Mouse (Mus musculus): ENCODE results near the gene Nqo1.

Nqo1 gene

DNA sequence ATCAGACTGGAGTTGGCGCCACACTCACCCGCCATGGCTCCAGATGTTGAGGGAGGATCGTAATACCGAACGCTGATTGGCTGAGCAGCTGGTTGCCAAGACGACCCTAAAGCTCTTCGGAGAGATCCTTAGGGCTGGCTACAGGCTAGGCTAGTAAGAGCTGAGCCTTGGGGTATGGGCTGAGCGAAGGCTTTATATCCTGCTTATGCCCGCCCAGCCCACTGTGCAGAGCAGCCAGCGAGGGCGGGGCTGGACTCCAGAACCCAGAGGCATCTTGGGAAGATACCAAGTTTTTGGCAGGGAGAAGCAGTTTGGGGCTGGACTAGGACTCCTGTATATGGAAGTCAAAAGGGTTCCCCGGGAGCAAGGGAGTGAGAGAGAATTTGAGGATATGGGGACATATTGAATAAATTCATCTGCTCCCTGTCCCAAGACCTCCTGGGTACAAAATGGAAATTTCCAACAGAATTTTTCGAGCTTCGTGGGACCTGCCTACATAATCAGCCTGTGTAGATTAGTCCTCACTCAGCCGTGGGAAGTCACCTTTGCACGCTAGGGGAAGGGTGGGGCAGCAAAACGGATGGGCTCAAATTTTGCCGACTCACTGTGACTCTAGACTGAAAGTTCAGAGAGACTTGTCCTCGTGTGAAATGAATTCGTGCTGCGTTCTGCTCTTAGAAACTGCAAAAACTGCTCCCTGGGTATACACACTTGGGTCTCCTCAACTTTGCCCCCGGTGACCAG is at the start of gene Nqo1:
Nqo1 (minus strand) TSS at position 169 of the 744 bp plus-strand sequence.
- peak; percentile 79 for DNase-seq (ENCODE audit: low spot score)

DNA sequence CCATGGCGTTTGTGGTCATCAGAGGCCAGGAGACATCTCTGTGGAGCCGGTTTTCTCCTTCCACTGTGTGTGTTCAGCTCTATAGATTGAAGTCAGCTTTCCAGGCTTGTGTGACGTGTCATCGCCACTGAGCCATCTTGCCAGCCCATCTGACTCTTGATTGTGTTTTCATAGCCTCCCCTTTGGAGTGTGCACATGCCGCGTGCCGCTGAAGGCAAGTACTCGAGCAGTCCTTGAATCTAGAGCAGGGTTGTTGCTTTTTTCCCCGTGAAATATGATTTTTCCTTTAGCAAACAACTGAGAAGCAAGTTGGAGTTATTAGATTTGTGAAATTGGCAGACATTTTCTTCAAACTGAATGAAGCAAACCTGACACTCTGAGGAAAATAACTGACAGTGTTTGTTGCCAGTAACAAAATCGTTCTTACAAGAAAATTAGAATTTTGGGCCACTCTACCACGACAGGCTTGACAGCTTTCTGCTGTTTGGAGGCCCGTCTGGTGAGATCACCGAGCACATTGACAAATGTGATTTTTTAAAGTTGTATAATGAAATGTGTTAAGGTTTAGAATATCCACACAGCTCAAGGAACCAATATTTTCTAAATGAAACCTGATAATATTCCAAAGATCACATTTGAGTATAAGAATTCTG is 48.5 kb upstream of the Nqo1 start:
- DNase-seq (ENCODE audit: low spot score) = no peak

DNA sequence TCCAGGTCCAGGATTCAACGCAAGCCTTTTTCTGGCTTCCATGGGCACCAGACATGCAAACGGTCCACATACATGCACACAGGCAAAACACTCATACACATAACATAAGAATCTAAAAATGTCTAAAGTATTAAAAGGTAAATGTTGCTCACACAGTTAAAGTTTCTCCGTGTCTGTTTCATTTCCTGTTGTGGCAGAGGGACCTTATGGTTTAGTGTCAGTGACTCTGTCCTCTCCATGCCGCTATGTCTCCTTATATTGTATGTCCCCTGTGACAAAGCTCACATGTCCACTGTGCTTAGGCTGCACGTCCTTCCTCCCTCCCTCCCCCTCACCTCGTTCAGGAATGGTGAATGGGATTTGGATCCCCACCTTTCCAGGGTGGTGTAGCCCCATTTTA is 46.6 kb upstream of the Nqo1 start:
- DNase-seq (ENCODE audit: low spot score) = no peak

DNA sequence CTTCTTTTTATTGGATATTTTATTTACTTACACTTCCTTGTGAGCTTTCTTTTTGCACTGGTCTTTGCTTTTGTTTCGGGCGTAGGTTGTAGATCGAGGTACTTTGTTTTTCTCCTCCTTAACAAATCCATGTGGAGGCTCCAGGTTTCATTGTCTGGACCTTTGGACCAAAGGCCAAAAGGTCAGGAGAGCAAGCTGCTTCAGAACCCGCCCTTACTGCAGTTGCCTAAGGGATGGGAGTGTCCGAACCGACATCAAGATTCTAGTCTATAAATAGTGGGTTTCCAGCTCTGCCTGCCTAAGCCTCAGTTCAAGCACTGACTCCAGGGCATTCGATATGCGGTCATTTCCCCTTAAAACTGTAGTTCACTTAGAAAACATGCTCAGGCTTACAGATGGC is 46.1 kb upstream of the Nqo1 start:
- DNase-seq (ENCODE audit: low spot score) = no peak

DNA sequence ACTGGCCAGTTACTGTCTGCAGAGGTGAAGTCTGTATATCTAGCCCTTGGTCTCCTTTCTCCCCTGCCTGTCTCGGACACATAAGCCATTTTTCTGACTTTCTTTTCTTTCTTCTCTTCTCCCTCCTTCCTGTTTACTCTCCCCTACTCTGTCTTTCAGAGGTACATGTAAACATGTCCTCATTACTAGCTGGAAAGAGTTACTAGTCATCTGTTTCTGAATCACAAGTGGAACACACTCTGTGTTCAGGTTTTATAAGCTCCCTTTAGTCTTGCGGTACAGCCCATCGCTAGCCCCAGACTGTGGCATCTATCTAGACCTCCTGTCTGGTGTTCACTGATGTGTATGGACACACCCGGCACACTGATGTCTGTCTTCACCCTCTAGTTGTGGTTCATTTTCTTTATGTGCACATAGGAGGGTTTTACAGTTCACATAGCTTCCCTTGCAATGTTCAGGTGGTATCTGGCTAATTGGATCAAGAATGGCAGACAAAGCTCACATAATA is 45.4 kb upstream of the Nqo1 start:
- no peak for DNase-seq (ENCODE audit: low spot score)

DNA sequence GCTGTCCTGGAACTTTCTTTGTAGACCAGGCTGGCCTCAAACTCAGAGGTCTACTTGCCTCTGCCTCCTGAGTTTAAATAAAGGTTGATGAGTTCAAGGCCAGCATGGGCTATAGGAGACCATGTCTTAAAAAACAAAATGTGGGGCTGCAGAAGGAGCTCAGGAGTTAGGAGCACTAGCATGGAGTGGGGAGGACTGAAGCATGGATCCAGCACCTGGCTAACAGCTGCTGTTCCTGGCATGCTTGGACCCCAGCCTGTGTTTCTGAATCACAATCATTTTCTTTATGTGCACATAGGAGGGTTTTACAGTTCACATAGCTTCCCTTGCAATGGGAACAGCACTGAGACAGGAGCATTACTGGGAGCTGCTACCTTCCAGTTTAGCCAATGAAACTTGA is 44.7 kb upstream of the Nqo1 start:
- DNase-seq (ENCODE audit: low spot score) = no peak

DNA sequence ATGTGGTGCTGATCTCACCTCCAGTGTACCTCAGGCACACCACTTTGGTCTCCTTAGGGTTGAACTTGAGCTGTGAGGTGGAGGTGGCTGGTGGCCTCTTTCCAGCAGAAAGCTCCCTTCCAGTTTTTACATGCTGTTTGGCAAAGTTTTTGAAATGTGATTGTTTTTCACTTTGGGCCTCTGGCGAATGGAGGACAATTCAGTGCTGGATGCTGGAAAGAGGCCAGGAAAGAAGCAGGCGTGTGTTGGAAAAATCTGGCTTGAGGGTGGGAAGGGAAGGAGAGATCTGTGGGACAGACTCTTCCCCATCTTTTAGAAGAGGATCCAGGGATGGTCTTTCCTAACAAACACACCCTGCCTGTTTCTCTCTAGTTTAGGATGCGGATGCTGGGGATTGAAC is 41.6 kb upstream of the Nqo1 start:
- DNase-seq (ENCODE audit: low spot score) = no peak

DNA sequence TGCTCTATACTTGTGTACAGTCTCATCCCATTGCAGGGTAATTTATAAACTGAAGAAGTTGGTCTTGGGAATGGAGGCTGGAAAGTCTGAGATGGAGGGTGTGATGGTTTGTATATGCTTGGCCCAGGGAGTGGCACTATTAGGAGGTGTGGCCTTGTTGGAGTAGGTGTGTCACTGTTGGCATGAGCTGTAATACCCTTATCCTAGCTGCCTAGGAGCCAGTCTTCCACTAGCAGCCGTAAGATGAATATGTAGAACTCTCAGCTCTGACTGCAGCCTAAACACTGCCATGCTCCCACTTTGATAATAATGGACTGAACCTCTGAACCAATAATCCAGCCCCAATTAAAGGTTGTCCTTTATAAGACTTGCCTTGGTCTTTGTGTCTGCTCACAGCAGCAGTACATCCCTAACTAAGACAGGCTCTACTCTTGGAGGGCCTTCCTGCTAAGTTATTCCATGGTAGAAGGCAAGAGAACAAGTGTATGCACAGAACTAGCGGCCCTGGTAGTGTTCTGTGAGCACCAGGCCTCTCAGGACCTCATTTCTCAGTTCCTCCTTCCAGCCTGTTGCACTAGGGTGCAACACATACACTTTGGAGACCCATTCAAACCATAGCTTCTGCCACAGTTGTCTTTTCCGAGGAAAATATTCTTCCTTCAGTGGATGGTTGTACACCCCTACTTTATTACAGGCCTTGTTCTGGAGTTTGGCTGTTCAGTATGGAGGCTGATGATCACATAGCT is 37.0 kb upstream of the Nqo1 start:
- DNase-seq (ENCODE audit: low spot score) = no peak

DNA sequence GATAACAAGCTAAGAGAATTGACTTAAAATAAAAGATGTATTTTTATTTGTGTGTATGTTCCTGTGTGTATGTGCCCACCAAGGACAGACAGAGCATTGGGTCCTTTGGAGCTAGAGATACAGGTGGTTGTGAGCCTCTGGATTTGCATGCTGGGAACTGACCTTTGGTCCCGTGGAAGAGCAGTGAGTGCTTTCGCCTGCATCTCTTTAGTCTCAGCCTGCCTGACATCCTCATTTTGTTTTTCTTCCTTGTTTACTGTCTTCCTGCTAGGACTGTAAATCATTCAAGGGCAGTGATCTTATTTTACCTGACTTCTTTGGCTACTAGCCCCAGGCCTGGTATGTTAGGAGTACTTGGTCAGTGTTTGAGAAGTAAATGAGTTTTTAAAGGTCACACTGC is 34.7 kb upstream of the Nqo1 start:
- no peak for DNase-seq (ENCODE audit: low spot score)

DNA sequence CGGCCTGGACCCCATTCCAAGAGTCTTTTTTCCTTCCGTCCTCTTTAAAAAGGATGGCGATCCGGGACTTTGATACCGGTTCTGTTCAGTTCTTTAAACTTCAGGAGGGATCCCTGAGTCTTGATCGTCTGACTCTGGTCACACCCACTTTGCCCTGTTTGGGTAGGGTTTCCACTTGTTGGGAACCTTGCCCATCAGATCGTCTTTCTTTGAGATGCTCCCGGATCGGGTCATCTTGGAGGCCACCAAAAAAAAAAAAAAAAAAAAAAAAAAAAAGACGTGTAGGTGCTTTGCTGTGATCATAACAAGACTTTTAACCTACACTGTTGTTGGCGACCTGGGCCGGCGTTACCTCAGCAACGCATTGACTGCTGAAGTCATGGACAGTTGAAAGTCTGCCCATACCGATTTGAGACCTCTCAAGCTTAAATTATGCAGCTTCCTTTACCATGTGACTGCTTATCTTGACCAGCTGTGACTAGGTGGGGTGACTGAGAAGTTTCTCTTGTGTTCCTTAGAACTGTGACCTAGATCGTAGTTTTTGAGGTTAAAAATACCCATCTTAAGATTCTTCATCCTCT is 33.9 kb upstream of the Nqo1 start:
- DNase-seq (ENCODE audit: low spot score) = no peak

DNA sequence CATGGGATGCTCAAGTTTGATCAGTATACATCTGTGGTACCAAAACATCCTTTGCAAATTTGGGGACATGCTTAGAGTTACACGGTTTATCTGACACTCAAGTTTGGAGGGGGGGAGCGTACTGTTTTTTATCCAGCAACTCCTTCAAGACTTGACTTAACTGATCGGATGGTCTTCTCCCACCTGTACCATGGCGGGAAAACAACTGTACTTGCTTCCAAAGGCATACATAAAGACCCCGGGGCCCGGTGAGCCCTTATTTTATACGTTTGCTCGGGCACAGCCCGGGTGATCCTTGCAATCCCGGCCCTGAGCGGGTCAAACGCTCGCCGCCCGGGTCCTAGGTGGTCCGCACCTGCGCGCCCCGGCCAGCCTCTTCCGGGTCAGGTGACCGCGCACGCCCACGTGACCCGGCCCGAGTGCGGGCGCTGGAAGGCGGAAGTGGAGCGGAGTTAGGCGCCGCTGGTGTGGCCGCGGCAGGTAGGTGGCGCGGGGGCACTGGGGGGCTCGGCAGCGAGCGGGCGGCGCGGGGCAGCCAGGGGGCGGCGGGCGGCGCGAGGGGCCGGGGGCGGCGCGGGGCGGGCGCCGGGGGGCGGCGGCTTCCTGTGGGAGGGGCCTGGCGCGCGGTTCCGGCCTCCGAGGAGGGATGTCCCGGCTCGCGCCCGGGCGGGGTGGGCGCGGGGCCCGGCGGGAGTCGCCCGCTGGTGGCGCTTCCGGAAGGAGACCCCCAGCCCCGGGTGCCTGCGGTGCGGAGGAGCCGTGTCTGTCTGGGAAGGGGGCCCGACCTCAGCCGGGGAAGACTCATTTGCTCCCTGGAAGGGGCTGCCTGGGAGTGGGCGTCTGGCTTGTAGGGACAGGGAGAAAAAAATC is 33.2 kb upstream of the Nqo1 start, which contains the start of gene Wwp2:
Wwp2 (plus strand) TSS at position 404 of the 870 bp plus-strand sequence.
- DNase-seq (ENCODE audit: low spot score) = peak; percentile 87

DNA sequence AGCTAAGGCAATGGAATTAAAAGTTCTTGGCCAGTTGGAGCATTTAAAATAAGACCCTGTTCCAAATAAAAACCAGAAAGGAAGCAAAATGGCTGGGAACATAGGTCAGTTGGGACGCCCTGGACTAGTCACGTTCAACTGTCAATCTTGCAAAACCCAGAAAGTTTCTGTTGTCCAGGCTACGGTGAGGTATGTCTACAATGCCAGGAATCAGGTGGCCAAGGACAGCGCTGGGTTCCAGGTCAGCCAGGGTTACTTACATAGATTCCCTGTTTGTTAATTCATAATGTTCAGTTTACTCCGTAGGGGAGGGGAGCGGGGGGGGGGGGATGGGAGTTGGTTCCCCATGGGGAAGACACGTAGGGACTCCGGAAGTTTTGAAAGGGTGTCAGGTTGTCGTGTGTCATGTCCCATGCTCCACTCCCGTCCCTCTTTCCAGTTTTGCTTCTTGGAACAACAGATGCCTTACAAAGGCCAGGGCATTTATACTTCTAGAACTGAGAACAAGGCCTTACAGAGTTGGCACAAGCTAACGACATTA is 32.5 kb upstream of the Nqo1 start:
- DNase-seq (ENCODE audit: low spot score) = no peak

DNA sequence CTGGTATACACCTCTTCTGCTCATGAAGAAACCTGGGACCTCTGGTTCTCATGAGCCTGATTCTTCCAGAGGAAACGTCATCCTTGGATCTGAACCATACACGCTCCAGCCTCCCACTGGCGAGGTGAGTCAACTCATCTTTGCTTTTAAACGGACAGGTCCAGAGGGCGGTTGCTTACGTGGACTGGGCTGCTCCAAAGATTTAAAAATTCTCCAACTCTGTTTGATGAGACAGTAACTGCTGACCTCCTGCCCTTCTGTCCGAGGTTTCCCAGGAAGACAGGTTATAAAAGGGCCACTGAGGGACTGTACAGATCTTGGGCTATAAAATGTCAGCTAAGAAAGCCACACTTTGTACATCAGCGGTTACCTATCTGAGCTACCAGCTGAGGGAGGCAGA is 27.8 kb upstream of the Nqo1 start:
- DNase-seq (ENCODE audit: low spot score) = no peak

DNA sequence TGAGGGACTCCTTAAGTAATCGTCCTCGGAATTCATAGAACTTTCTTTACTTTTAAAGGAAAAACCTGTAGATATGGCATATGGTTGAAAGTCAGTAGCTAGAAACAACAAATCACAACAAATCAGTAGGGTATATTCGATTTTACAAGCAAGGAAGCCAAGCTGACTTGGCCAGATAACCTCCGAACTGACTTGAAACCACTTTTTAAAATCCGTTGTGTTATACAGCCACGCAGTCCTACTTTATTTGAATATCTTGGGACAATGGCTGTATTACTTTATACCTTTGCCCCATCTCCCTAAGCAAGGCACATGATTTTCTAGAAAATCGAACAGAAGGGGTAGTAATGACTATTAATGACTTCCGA is 22.2 kb upstream of the Nqo1 start:
- no peak for DNase-seq (ENCODE audit: low spot score)

DNA sequence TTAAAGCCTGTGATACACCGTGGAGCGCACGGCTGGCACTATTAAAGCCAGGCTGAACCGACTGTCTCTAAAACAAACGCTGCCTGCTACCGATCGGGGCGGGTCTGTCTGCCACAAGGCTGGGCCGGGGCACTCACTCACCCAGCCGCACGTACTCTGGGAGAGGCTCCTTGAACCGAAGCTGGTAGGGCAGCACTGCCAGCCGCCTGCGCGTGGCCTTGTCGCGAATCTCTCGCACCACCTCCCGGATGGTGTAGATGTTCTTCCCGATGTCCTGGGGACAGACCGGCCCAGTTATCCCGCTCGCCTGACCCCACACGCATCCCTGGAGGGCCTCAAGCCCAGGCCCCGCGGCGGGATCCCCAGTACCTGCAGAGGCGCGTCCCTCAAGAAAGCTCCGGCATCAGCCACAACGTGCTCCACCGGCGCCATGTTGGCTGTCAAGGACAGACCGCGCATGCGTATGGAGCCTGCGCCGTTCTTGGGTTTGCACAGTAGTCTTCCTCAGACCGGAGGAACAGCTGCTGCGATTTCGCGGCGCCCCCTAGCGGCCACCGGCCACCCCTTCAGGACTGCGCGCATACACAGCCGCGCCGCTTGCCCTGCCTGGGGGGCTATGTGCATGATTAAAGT is 21.7 kb upstream of the Nqo1 start, which contains the start of gene Nob1:
Nob1 (minus strand) TSS at position 455 of the 633 bp plus-strand sequence.
- DNase-seq (ENCODE audit: low spot score) = peak; percentile 97

DNA sequence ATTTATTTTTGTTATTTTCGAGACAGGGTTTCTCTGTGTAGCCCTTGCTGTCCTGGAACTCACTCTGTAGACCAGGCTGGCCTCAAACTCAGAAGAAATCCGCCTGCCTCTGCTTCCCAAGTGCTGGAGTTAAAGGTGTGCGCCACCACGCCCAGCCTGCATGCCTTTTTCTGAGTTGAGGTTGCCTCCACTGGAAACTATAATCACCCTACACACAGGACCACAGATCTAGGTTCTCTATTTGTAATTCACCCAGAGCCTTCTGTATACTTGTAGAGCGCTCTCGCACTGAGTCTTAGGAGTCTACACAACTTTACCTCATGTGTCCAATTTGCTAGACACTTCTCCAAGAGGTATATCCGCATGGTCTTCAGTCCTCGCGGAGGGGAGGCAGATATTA is 21.2 kb upstream of the Nqo1 start:
- no peak for DNase-seq (ENCODE audit: low spot score)

DNA sequence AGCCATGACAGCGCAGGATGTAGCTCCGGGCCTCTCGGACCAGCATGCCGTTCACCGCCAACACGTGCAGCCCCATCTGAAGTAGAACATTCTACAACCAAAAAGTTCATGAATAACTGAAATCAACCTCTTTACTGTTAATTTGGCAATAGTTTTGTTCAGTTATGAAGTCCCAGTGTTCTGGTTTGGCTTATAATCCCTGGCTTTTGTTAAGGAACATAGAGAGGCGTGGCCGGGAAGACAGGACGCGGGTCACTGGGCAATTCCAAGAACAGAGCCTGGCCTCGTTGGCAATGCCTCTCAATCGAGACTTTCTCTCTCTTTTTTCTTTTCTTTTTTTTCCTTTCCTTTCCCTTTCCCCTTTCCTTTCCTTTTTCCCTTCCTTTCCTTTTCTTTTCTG is 14.0 kb upstream of the Nqo1 start:
- no peak for DNase-seq (ENCODE audit: low spot score)

DNA sequence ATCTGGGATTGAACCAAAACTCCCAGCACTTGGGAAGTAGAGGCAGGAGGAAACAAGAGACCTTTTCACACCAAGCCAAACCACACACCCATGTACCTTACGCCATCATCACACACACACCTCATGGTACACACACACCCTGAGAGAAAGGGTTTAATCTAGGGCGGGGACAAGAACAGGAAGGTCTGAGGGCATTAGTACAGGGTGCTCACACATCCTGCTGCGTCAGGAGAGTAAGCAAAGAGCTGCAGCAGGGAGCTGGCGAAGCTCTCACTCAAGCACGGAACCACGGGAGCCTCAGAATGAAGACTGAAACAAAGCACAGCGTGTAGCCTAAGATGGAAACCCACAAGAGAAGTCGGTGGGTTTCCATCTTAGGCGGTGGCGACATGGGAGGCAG is 10.9 kb upstream of the Nqo1 start:
- no peak for DNase-seq (ENCODE audit: low spot score)

DNA sequence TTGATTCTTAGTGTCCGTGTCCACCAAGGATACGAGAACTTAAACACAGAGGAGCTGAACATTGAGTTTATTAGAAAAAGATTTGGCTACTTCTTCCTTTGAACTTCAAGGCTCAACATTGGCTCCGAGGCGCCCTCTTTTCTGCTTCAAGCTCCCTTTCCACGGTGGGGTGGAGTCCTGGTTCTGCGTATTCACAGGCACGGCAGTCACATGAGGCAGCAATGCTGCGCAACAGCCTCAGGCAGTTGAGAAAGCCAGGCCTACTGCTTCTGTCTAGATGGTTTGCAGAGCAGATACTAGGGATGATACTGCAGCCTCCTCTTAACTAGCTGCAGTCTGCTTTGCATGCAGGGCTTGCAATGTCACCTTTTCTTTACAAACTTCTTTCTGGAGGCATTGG is 9.5 kb upstream of the Nqo1 start:
- DNase-seq (ENCODE audit: low spot score) = no peak

DNA sequence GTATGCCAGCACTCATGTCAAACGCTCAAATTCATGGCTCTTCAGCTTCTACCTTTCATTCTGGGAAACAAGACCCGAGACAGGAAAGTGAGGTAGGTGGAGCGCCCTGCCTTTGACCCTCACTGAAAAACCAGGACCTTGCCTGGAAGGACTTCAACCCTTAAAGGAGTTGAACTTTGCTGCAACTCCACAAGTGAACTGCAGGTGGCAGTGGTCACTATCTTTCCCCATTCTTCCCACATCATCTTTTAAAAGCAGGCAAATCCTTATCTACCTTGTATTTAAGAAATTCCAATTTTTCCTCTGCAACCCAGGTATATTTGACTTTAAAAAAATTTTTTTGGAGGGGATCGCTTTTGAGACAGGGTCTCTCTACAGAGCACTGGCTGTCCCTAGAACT is 8.4 kb upstream of the Nqo1 start:
- DNase-seq (ENCODE audit: low spot score) = no peak

DNA sequence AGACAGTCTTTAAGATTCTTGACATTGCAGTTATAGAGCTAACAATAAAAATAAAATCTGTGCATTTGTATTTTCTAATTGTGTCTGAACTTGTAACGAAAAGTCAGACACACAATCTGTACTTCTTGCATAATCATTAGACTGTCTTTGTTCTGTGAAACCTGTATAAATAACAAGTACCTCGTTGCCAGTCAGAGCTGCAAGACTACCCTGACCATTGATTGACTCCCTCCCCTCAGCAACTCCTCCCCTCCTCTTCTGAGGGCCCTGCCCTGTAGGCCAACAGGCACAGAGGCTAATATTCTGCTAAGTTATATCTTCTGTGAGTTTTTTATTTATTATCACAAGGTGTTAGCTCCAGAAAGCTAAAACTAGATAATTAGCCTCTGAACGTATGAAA is 2.9 kb upstream of the Nqo1 start:
- DNase-seq (ENCODE audit: low spot score) = no peak
